Mouse (Mus musculus): ENCODE data around the gene Glce.

The Glce gene

GRCm38 (mm10) chr9:62062234-62062633 lies 60.2 kb downstream of the Glce start:
- peaks cover 25% of the 10 kb centered on the region for H3K36me3 ChIP-seq (ENCODE audit: insufficient read depth, low read length)
- H3K4me1 ChIP-seq (replicated peaks; ENCODE audit: low read depth, low read length), result no peaks in the 10 kb centered on the region
- H3K9me3 ChIP-seq (ENCODE audit: low read length), result no peaks in the 10 kb centered on the region
- H3K27me3 ChIP-seq (ENCODE audit: insufficient read depth, low read length), result no peaks in the 10 kb centered on the region
- TF ChIP-seq CTCF (conservative IDR thresholded peaks at IDR 0.05; ENCODE audit: low read length), result no peak
- TF ChIP-seq NANOG (IDR thresholded peaks at IDR 0.05; ENCODE audit: borderline replicate concordance, low read length), result no peak
- no peak for TF ChIP-seq POU5F1 (IDR thresholded peaks at IDR 0.05; ENCODE audit: borderline replicate concordance, low read length)
- H3K4me3 ChIP-seq (replicated peaks; ENCODE audit: low read length), result no peak overlapping the region

GRCm38 (mm10) chr9:62060431-62060830 lies 62.0 kb downstream of the Glce start:
- no peak for TF ChIP-seq NANOG (IDR thresholded peaks at IDR 0.05; ENCODE audit: borderline replicate concordance, low read length)
- no peak for TF ChIP-seq POU5F1 (IDR thresholded peaks at IDR 0.05; ENCODE audit: borderline replicate concordance, low read length)
- TF ChIP-seq CTCF (conservative IDR thresholded peaks at IDR 0.05; ENCODE audit: low read length), result no peak
- H3K4me1 ChIP-seq (replicated peaks; ENCODE audit: low read depth, low read length), result no peaks in the 10 kb centered on the region
- no peak overlapping the region for H3K4me3 ChIP-seq (replicated peaks; ENCODE audit: low read length)
- H3K27me3 ChIP-seq (ENCODE audit: insufficient read depth, low read length), result no peaks in the 10 kb centered on the region
- H3K36me3 ChIP-seq (ENCODE audit: insufficient read depth, low read length), result peaks cover 29% of the 10 kb centered on the region
- H3K9me3 ChIP-seq (ENCODE audit: low read length), result no peaks in the 10 kb centered on the region

GRCm38 (mm10) chr9:62059941-62060340 lies 62.5 kb downstream of the Glce start:
- H3K36me3 ChIP-seq (ENCODE audit: insufficient read depth, low read length), result peaks cover 29% of the 10 kb centered on the region
- no peaks in the 10 kb centered on the region for H3K27me3 ChIP-seq (ENCODE audit: insufficient read depth, low read length)
- H3K9me3 ChIP-seq (ENCODE audit: low read length), result no peaks in the 10 kb centered on the region
- TF ChIP-seq CTCF (conservative IDR thresholded peaks at IDR 0.05; ENCODE audit: low read length) (no peak), POU5F1 (IDR thresholded peaks at IDR 0.05; ENCODE audit: borderline replicate concordance, low read length) (no peak), NANOG (IDR thresholded peaks at IDR 0.05; ENCODE audit: borderline replicate concordance, low read length) (no peak)
- no peak overlapping the region for H3K4me3 ChIP-seq (replicated peaks; ENCODE audit: low read length)
- no peaks in the 10 kb centered on the region for H3K4me1 ChIP-seq (replicated peaks; ENCODE audit: low read depth, low read length)

- no peaks in the 10 kb centered on the region for H3K4me1 ChIP-seq (replicated peaks; ENCODE audit: low read depth, low read length)
- H3K36me3 ChIP-seq (ENCODE audit: insufficient read depth, low read length), result peaks cover 29% of the 10 kb centered on the region
- TF ChIP-seq POU5F1 (IDR thresholded peaks at IDR 0.05; ENCODE audit: borderline replicate concordance, low read length), result no peak
- no peak for TF ChIP-seq NANOG (IDR thresholded peaks at IDR 0.05; ENCODE audit: borderline replicate concordance, low read length)
- TF ChIP-seq CTCF (conservative IDR thresholded peaks at IDR 0.05; ENCODE audit: low read length), result no peak
- H3K27me3 ChIP-seq (ENCODE audit: insufficient read depth, low read length), result no peaks in the 10 kb centered on the region
- H3K9me3 ChIP-seq (ENCODE audit: low read length), result no peaks in the 10 kb centered on the region
- no peak overlapping the region for H3K4me3 ChIP-seq (replicated peaks; ENCODE audit: low read length)
Measured at GRCm38 (mm10) chr9:62057881-62058506, 64.5 kb downstream of the Glce start.

GRCm38 (mm10) chr9:62056206-62056605 lies 66.2 kb downstream of the Glce start:
- TF ChIP-seq CTCF (conservative IDR thresholded peaks at IDR 0.05; ENCODE audit: low read length) (no peak), NANOG (IDR thresholded peaks at IDR 0.05; ENCODE audit: borderline replicate concordance, low read length) (no peak), POU5F1 (IDR thresholded peaks at IDR 0.05; ENCODE audit: borderline replicate concordance, low read length) (no peak)

GRCm38 (mm10) chr9:62050801-62051200 lies 71.7 kb downstream of the Glce start:
- Histone ChIP-seq H3K27me3 (ENCODE audit: insufficient read depth, low read length) (peaks cover 4% of the 10 kb centered on the region; the same call in 1 of the 2 replicates), H3K36me3 (ENCODE audit: insufficient read depth, low read length) (no peaks in the 10 kb centered on the region), H3K9me3 (ENCODE audit: low read length) (no peaks in the 10 kb centered on the region), H3K4me1 (replicated peaks; ENCODE audit: low read depth, low read length) (peaks cover 16% of the 10 kb centered on the region), H3K4me3 (replicated peaks; ENCODE audit: low read length) (peak overlapping the region; percentile 50)
- no peak for TF ChIP-seq NANOG (IDR thresholded peaks at IDR 0.05; ENCODE audit: borderline replicate concordance, low read length)
- peak; percentile 60 for TF ChIP-seq CTCF (conservative IDR thresholded peaks at IDR 0.05; ENCODE audit: low read length)

More at GRCm38 (mm10) chr9:62056206-62056605, 66.2 kb downstream of the Glce start:
- Histone ChIP-seq H3K4me3 (replicated peaks; ENCODE audit: low read length) (no peak overlapping the region), H3K36me3 (ENCODE audit: insufficient read depth, low read length) (peaks cover 29% of the 10 kb centered on the region), H3K9me3 (ENCODE audit: low read length) (no peaks in the 10 kb centered on the region), H3K4me1 (replicated peaks; ENCODE audit: low read depth, low read length) (no peaks in the 10 kb centered on the region), H3K27me3 (ENCODE audit: insufficient read depth, low read length) (no peaks in the 10 kb centered on the region)

- peaks cover 4% of the 10 kb centered on the region; the same call in 1 of the 2 replicates for H3K27me3 ChIP-seq (ENCODE audit: insufficient read depth, low read length)
- TF ChIP-seq CTCF (conservative IDR thresholded peaks at IDR 0.05; ENCODE audit: low read length), result no peak
- TF ChIP-seq NANOG (IDR thresholded peaks at IDR 0.05; ENCODE audit: borderline replicate concordance, low read length), result no peak
- no peak for TF ChIP-seq POU5F1 (IDR thresholded peaks at IDR 0.05; ENCODE audit: borderline replicate concordance, low read length)
- no peak overlapping the region for H3K4me3 ChIP-seq (replicated peaks; ENCODE audit: low read length)
- H3K36me3 ChIP-seq (ENCODE audit: insufficient read depth, low read length), result no peaks in the 10 kb centered on the region
- H3K9me3 ChIP-seq (ENCODE audit: low read length), result no peaks in the 10 kb centered on the region
- H3K4me1 ChIP-seq (replicated peaks; ENCODE audit: low read depth, low read length), result peaks cover 17% of the 10 kb centered on the region
Measured at GRCm38 (mm10) chr9:62049166-62049565, 73.3 kb downstream of the Glce start.

GRCm38 (mm10) chr9:62042167-62042566 lies 80.3 kb downstream of the Glce start:
- Histone ChIP-seq H3K36me3 (ENCODE audit: insufficient read depth, low read length) (no peaks in the 10 kb centered on the region), H3K4me1 (replicated peaks; ENCODE audit: low read depth, low read length) (peaks cover 10% of the 10 kb centered on the region; the same call in 1 of the 2 replicates), H3K4me3 (replicated peaks; ENCODE audit: low read length) (no peak overlapping the region), H3K27me3 (ENCODE audit: insufficient read depth, low read length) (peaks cover 8% of the 10 kb centered on the region), H3K9me3 (ENCODE audit: low read length) (no peaks in the 10 kb centered on the region)
- TF ChIP-seq POU5F1 (IDR thresholded peaks at IDR 0.05; ENCODE audit: borderline replicate concordance, low read length) (no peak), CTCF (conservative IDR thresholded peaks at IDR 0.05; ENCODE audit: low read length) (no peak), NANOG (IDR thresholded peaks at IDR 0.05; ENCODE audit: borderline replicate concordance, low read length) (no peak)
